Mouse (Mus musculus) cerebellum, adult (tissue): ENCODE data around the gene Tfcp2.
"Not testable (repeated sequence)": the region's sequence is repeated elsewhere in the genome, so short reads cannot be mapped to it uniquely, and the experiment has no call there.

Experiments
- ATAC-seq: cut with Nextera tagmentation; 2 replicates; pipeline ENCODE4 v1.9.2; 2017; ENCODE audit warnings: mild to moderate bottlenecking, moderate library complexity, mixed read lengths; ENCODE audit not compliant: insufficient number of reproducible peaks, low FRiP score, low TSS enrichment

The Tfcp2 gene

GRCm38 (mm10) chr15:100557705-100558433, 6.1 kb upstream of the Tfcp2 start:
- ATAC-seq = no peak

DNA sequence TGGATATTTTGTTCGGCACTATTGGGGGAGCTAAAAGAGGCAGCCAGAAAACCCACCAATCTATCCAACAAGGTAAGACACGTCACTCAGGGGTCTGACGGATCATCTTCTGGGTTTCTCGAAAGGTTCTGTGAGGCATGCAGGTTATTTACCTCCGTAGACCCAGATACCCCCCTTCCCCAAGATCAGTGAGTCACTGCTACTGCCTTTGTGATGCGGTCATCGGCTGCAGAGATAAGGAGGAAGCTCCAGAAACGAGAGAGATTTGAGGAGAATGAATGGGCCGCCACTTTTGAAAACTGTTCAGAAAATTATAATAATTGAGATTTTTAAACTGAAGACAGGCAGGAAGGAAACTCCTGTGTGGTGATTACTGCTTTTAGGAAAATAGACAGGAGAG, 4.6 kb upstream of the Tfcp2 start:
- no peak for ATAC-seq

DNA sequence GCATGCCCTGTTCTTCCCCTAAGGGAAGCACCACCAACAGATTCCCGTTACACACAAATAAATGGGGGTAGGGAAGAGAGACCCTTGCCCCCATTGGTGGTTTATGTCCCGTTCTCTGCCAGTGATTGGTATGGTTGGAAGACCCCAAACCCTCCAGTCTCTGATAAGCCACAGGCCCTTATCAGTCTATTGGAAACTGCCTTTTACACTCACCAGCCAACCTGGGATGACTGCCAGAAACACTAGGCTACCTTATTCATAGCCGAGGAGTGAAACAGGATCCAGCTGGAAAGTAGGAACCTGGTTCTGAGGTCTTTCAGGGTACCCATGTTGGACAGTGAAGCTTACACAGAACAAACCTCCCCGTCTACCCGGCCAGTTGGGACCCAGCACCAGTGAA, 4.2 kb upstream of the Tfcp2 start:
- no peak for ATAC-seq

DNA sequence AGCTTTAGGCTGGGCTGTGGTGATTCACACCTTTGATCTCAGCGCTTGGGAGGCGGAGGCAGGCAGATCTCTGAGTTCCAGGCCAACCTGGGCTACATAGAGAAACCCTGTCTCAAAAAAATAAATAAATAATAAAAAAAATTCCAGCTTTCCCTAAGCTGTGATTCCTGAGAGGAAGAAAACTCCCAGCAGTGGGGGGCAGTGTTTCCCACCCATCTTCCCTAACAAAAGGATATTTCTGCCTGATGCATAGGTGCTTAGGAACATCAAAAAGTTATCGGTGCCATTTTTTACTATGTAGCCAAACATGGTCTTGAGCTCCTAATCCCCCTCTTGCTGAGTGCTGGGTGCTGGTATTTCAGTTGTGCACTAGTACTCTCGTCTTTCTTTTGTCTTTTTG, 1.5 kb downstream of the Tfcp2 start:
- no peak for ATAC-seq

GRCm38 (mm10) chr15:100543651-100544030, 8.2 kb downstream of the Tfcp2 start:
- ATAC-seq = not testable (repeated sequence)

GRCm38 (mm10) chr15:100542876-100543650, 8.7 kb downstream of the Tfcp2 start:
- not testable (repeated sequence) for ATAC-seq

GRCm38 (mm10) chr15:100541426-100541825, 10.4 kb downstream of the Tfcp2 start:
- no peak for ATAC-seq

DNA sequence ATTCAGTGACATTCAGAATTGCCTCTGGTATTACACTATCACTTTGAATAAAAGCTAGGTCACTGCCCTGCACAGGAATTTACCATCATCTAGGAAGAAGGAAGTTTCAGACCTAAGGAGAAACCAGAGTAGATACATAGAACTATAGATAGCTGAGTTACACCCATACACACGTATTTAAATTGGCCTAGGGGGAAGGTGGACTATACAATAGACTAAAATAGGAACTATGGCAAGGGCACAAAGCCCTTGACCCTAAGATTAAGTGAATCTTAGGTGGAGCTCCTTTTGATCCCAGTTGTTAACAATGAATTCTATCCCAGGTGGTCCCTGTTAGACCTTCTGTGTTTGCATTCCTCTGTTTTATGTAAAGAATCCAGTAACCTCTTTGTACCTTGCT, 10.8 kb downstream of the Tfcp2 start:
- not testable (repeated sequence) for ATAC-seq

DNA sequence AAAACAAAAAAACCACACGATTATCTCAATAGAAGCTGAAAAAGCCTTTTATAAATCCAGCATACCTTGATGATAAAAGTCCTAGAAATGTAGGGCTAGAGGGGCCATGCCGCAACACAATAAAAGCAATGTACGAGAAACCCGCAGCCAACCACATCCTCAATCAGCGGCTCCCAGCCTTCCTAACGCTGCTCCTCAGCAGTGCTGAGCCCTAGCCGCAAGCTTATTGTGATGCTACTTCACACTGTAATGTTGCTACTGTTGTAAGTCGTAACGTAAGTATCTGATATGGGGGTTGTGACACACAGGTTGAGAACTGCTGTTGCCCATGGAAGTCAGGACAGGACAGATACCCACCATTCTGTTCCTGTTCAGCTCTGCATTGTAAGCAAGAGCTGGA, 12.4 kb downstream of the Tfcp2 start:
- no peak for ATAC-seq

DNA sequence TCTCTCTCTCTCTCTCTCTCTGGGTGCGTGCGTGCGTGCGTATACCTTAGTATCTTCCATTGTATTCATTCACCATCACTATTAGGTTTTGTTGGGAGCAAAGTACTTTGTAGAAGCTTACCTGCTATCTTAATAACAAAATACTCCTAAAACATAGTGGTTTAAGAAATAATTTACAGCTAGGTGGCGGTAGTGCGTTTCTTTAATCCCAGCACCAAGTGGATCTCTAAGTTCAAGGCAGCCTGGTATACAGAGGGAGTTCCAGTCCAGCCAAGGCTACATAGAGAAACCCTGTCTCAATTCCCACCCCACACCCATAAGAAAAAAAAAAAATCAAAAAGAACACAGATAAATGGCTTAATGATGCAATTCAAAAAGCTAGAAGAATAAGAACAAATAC, 13.9 kb downstream of the Tfcp2 start:
- no peak for ATAC-seq

DNA sequence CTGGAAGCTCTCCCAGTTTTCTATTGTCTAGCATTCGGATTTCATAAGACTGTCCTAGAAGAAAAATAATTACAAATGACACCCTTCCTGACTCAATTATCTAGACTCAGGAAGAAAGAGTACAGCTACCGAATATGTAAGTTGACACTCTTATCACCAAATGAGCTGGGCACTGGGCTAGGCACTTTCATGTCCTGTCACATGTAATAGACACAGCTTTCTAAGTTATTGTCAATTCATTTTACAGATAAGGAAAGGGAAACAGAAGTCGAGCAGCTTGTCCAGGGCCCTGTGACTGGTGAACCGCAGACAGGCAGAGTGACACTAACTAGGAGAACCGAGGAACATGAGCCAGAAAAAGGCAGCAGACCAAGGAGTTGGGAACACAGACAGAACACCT, 23.9 kb downstream of the Tfcp2 start:
- ATAC-seq = no peak

DNA sequence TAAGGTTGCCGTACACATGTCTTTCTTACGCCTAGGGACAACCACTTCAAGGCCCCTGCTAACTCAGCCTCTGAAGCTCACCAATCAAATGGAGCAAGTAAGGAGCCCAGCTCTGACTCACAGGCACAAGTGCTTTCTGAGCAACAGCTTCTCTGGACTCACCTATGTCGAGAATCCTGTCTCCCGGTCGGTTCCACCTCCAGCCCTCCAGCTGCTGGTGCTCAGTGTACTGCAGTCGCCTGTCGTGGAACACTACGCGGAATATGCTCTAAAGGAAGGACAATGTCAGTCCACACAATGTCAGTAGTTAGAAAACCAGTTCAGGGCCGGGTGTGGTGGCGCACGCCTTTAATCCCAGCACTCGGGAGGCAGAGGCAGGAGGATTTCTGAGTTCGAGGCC, 26.4 kb downstream of the Tfcp2 start:
- ATAC-seq = no peak

DNA sequence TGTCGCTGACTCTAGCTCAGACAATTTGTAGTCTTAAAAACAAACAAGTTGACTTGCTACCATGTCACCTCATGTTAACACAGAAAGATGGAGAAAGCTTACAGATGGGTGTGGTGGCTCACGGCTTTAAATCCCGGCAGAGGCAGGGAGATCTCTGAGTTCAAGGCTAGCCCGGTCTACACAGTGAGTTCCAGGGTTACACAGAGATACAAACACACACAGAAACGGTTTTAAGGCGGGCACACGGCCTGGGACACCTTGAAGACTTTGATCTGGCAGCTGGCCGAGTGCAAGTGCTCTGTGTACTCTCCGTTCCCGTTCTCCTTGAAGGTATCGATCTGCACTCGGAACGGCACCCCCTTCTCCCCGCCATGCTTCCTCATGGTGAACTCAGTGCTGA, 31.5 kb downstream of the Tfcp2 start:
- ATAC-seq = no peak

DNA sequence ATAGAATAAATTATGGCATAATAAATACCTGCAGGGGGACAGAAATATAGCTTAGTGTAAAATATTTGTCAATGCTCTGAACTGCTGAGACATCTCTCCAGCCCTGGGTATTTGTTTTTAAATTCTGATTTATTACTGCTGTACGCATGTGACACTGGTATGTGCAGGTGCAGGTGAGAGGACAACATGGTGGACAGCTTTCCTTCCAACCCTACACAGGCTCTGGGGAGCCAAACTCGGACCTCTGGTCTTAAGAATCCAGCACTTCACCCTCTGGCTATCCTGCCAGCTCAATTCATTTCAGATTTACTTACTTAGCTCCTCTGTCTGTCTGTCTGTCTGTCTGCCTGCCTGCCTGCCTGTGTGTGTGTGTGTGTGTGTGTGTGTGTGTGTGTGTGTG, 36.7 kb downstream of the Tfcp2 start:
- no peak for ATAC-seq

DNA sequence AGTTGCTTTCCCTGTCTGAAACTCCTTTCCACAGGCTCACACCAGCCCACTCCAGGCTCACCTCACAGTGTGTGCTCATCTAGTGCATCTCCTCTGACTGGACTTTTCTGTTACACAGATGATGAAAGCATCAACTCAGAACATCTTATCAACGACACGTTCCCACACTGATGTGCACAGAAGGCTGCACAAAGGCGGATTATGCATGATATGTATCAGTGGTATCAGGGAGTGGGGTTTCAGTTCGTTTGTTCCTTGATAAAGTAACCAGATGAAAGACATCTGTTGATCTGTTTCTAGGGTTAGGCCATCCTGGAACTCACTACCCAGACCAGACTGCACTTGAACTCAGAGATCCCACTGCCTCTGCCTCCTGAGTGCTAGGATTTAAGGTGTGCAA, 38.4 kb downstream of the Tfcp2 start:
- no peak for ATAC-seq

DNA sequence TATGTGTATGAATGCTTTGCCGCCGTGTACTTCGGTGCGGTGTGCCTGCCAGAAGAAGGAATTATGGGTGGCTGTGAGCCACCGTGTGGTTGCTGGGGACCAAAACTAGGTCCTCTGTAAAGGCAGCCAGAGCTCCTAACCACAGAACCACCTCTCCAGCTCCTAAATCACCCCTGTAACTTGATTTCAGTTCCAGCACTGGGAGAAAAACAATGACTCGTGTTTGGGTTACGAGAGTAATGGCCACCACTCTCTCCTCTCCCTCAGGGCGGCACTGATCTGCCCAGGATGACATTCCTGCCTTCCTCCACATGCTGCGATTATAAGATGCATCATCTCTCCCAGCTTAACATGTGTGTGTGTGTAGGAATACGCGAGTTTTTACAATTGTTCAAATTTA, 41.7 kb downstream of the Tfcp2 start:
- no peak for ATAC-seq

DNA sequence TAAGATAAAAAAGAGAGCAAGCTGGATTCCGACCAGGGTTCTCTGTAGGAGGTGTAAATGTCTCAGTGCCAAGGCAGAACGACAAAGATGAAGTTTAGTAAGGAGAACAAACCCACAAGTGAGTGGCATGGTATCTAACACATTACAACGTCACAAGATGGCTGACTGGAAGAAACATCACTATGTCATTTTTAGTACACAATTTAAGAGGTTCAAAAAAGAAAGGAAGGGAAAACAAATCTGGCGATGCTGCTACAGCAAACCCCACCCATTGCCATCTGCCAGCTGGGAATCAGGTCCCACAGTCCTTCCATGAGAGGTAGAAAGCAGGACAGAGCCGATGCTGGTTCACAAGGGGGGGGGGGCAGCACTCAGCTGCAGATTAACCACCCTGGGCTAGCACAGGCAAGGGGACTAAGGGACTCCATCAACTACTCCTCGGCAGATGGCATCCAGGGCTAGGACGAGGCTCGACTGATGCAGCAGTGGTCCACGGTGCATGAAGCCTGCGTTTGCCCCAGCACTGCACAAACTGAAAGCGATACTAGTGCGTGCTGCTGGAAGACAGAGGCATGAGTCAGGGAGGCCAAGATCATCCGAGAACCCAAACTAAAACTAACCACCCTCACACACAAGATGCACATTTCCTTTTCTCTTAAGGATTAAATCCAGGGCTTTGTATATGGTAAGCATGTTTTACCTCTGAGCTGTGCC, 43.2 kb downstream of the Tfcp2 start:
- no peak for ATAC-seq

- ATAC-seq = not testable (repeated sequence)
These were observed 52.3 kb downstream of the Tfcp2 start for GRCm38 (mm10) chr15:100499506-100499905.

DNA sequence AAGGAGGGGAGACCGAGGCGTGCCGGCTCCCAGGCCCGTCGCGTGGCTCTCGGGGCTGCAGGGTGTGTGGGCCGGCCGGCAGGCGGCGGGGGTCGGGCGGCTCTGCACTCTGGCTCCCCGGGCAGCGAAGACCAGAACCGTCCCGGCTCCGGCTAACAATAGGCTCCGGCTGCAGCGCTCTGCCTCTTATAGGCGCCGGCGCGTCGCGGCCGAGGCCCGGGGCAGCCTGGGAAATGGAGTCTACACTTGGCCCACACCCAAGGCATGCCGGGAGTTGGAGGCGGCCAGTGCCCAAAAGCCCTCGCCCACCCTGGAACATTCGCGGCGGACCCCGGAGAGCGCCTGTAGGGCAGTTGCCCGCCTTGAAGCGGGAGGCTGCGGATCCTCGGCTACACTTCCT, 56.7 kb downstream of the Tfcp2 start, which contains the start of gene Csrnp2:
Csrnp2 (minus strand) TSS at position 387 of the 400 bp plus-strand sequence.
- ATAC-seq = peak; percentile 93

DNA sequence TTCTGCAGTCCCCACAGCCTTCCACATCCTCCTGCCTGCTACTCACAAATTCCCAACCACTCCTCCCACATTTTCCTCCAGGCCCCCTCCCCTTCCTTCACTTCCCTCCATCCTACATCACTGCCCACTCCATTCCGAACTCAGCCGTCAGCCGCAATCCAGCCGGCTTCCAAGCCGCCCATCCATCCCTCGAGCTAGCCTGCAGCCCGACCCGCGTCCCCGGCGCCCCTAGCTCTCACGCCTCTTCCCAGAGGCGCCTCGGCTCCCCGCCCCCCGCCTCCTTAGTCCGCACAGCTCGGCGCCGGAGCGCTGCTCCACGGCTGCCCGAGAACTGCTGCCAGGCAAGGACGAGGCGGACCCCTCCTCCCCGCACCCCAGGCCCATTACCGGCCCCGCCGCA, 57.2 kb downstream of the Tfcp2 start:
- ATAC-seq = peak; percentile 59

DNA sequence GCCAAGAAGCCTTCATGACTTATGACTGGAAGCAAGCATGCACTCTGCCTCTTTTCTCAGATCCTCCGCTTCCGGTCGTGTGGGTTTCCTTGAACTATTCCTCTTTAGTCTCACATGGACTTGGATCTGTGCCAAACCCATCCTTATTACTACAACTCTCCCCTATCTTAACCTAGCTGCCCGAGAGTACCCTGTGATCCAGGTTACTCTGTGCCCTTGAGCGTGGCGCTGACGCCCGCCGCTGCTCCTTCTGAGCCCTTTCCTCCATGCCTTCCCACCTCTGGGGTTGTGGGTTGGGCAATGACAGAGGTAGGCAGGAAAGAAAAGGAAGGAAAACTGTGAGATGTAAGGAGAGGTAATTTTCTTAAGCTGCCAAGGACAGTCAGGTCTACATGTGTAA, 59.8 kb downstream of the Tfcp2 start:
- no peak for ATAC-seq
